Mouse (Mus musculus): ENCODE results near the gene Gpr82. TPM values are rescaled to one million over a fixed set of nuclear protein-coding genes. Genes with fewer than 3 reads are reported as not detected.

The Gpr82 gene
- polyA plus RNA-seq, 1 experiment from 2014 or later = 0.41 TPM

DNA sequence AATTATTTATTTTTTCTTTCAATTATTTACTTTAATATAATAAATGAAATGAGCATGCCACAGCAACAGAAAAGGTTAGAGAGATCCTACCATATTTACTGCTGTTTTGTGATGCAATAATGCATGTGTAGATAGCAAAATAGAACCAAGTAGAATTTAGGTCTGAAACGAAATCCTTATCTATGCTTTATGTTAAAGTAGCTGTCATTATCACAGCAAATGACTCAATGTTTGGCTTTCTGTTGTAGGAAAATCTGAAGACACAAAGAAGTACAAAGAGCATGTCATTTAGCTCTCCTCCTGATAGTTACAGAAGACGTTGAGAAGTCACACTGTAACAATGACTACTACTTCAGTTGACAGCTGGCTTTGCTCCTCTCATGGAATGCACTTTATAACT is 22.3 kb upstream of the Gpr82 start:
- Histone ChIP-seq H3K9me3 (ENCODE audit: control insufficient read depth, low read length) (no peaks in the 10 kb centered on the region), H3K9ac (ENCODE audit: low read length) (no peak overlapping the region), H3K4me2 (ENCODE audit: low read depth, severe bottlenecking) (no peak overlapping the region), H3K27ac (replicated peaks; ENCODE audit: low read depth, low read length) (no peak overlapping the region), H3K27me3 (ENCODE audit: control insufficient read depth, insufficient read depth, low read length) (no peaks in the 10 kb centered on the region), H3K36me3 (ENCODE audit: control insufficient read depth, insufficient read depth, low read length) (no peaks in the 10 kb centered on the region), H3K4me3 (ENCODE audit: low read depth, low read length) (no peak overlapping the region), H3K4me1 (ENCODE audit: control insufficient read depth, insufficient read depth, low read length) (no peaks in the 10 kb centered on the region)
- 83% methylated on average over 2 of the region's 2 CpGs for WGBS
- DNase-seq (ENCODE audit: low spot score) (no peak), ATAC-seq (ENCODE audit: insufficient number of reproducible peaks, low FRiP score, low TSS enrichment, low read depth) (no peak)

DNA sequence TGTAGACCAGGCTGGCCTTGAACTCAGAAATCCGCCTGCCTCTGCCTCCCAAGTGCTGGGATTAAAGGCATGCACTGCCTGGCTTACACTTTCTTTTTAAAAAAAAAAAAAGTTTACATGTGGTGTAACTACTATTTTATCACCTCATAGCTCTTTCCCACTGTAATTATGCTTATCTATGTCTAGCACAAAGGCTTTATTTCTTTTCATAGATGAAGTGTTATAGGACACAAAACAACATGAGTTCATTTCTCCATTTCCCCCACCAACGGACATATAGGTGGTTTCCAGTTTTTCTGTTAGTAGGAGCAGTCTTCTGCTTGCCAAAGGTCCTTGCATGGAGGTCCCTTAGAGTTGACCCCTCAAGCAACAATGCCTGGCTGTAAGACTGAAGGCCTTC is 9.3 kb upstream of the Gpr82 start:
- WGBS = 69% methylated on average over 2 of the region's 2 CpGs
- Histone ChIP-seq H3K36me3 (ENCODE audit: control insufficient read depth, insufficient read depth, low read length) (no peaks in the 10 kb centered on the region), H3K9ac (ENCODE audit: low read length) (no peak overlapping the region), H3K27me3 (ENCODE audit: control insufficient read depth, insufficient read depth, low read length) (no peaks in the 10 kb centered on the region), H3K4me3 (ENCODE audit: low read depth, low read length) (no peak overlapping the region), H3K4me2 (ENCODE audit: low read depth, severe bottlenecking) (no peak overlapping the region), H3K27ac (replicated peaks; ENCODE audit: low read depth, low read length) (no peak overlapping the region), H3K9me3 (ENCODE audit: control insufficient read depth, low read length) (no peaks in the 10 kb centered on the region), H3K4me1 (ENCODE audit: control insufficient read depth, insufficient read depth, low read length) (no peaks in the 10 kb centered on the region)
- ATAC-seq (ENCODE audit: insufficient number of reproducible peaks, low FRiP score, low TSS enrichment, low read depth) (no peak), DNase-seq (ENCODE audit: low spot score) (no peak)

DNA sequence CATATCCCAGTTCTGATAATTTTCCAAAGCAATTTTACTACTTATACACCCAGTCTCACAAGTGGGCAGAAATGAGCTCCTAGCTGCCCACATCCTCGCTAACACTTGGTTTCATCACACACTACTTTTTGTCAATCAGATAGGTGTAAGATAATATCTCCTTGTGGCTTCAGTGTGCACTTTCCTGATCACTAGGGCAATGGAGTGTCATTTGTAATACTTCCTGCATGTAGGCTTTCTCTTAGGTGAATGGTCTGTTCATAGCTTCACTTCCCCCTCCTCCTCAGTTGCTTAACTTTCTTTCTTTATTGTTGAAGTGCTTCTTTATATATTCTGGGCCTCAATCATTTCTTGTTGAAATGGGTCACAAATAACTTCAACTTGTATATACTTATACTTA is 8.9 kb upstream of the Gpr82 start:
- Histone ChIP-seq H3K9me3 (ENCODE audit: control insufficient read depth, low read length) (no peaks in the 10 kb centered on the region), H3K9ac (ENCODE audit: low read length) (no peak overlapping the region), H3K36me3 (ENCODE audit: control insufficient read depth, insufficient read depth, low read length) (no peaks in the 10 kb centered on the region), H3K4me3 (ENCODE audit: low read depth, low read length) (no peak overlapping the region), H3K27me3 (ENCODE audit: control insufficient read depth, insufficient read depth, low read length) (no peaks in the 10 kb centered on the region), H3K4me2 (ENCODE audit: low read depth, severe bottlenecking) (no peak overlapping the region), H3K4me1 (ENCODE audit: control insufficient read depth, insufficient read depth, low read length) (no peaks in the 10 kb centered on the region), H3K27ac (replicated peaks; ENCODE audit: low read depth, low read length) (no peak overlapping the region)
- DNase-seq (ENCODE audit: low spot score) = no peak
- ATAC-seq (ENCODE audit: insufficient number of reproducible peaks, low FRiP score, low TSS enrichment, low read depth) = no peak
- WGBS = 100% methylated on average over 1 of the region's 1 CpGs

DNA sequence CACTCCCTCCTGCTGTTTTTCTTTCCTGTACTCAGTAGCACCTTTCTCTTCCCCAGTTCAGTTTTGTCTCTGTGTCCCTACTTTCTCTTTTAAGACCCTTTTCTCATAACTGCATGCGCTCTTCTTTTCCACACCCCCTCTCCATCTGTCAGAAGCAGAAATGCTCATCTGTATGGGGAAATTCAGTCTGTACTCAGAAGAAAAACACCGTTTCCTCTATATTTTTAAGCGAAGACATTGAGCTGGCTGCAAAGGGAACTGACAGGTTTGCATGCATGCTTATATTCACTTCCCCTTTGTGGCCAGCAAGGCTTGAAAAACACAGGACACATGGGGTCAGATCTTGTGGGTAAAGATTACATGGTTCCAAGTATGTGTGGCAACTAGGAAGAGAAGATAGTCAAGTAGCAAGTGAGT is 6.2 kb upstream of the Gpr82 start:
- H3K27ac ChIP-seq (replicated peaks; ENCODE audit: low read depth, low read length) = no peak overlapping the region
- no peak overlapping the region for H3K9ac ChIP-seq (ENCODE audit: low read length)
- no peaks in the 10 kb centered on the region for H3K9me3 ChIP-seq (ENCODE audit: control insufficient read depth, low read length)
- no peak overlapping the region for H3K4me3 ChIP-seq (ENCODE audit: low read depth, low read length)
- H3K4me2 ChIP-seq (ENCODE audit: low read depth, severe bottlenecking) = no peak overlapping the region
- no peaks in the 10 kb centered on the region for H3K36me3 ChIP-seq (ENCODE audit: control insufficient read depth, insufficient read depth, low read length)
- H3K27me3 ChIP-seq (ENCODE audit: control insufficient read depth, insufficient read depth, low read length) = no peaks in the 10 kb centered on the region
- H3K4me1 ChIP-seq (ENCODE audit: control insufficient read depth, insufficient read depth, low read length) = no peaks in the 10 kb centered on the region
- ATAC-seq (ENCODE audit: insufficient number of reproducible peaks, low FRiP score, low TSS enrichment, low read depth) = no peak
- DNase-seq (ENCODE audit: low spot score) = no peak
- 88% methylated on average over 3 of the region's 3 CpGs for WGBS

DNA sequence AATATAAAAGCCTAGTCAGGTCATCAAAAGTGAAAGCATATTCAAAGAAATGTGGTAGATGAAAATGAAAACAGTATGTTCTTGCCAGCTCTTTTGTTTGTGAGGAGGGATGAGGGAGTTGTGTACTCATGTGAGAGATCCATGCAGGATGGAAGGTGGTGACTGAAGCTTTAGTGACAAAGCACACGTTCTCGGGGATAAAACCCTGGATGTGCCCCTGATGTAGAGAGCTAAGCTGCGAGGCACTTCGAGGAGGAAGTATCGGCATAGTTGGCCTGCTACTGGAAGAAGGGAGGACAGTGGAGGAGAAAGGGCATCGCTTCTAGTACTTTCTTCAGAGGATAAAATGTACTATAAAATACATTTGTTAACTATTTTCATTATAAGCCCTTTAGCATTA is 5.3 kb upstream of the Gpr82 start:
- H3K27ac ChIP-seq (replicated peaks; ENCODE audit: low read depth, low read length) = no peak overlapping the region
- no peaks in the 10 kb centered on the region for H3K9me3 ChIP-seq (ENCODE audit: control insufficient read depth, low read length)
- H3K4me1 ChIP-seq (ENCODE audit: control insufficient read depth, insufficient read depth, low read length) = no peaks in the 10 kb centered on the region
- H3K4me2 ChIP-seq (ENCODE audit: low read depth, severe bottlenecking) = no peak overlapping the region
- no peak for DNase-seq (ENCODE audit: low spot score)
- no peaks in the 10 kb centered on the region for H3K27me3 ChIP-seq (ENCODE audit: control insufficient read depth, insufficient read depth, low read length)
- H3K36me3 ChIP-seq (ENCODE audit: control insufficient read depth, insufficient read depth, low read length) = no peaks in the 10 kb centered on the region
- WGBS = 86% methylated on average over 6 of the region's 6 CpGs
- H3K9ac ChIP-seq (ENCODE audit: low read length) = no peak overlapping the region
- H3K4me3 ChIP-seq (ENCODE audit: low read depth, low read length) = no peak overlapping the region
- ATAC-seq (ENCODE audit: insufficient number of reproducible peaks, low FRiP score, low TSS enrichment, low read depth) = no peak

DNA sequence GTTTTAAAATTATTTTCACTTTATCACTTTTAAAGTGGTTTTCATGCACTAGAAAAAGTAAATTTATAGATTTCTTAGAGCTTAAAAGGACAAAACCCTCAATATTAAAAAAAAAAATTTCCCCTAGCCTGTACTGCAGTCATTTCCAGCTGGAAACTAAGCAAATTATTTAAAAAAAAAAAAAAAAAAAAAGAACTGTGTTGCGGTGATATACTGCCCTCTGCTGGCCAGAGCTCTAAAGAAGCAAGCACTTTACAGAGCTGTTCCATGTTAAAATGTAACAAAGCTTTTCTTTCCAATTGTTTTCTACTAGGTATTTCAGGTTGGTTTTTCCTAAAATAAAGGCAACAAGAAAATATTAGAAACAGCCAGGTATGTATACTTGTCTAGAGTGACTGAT is 4.4 kb upstream of the Gpr82 start:
- 9% methylated on average over 1 of the region's 1 CpGs for WGBS
- Histone ChIP-seq H3K36me3 (ENCODE audit: control insufficient read depth, insufficient read depth, low read length) (no peaks in the 10 kb centered on the region), H3K4me1 (ENCODE audit: control insufficient read depth, insufficient read depth, low read length) (no peaks in the 10 kb centered on the region), H3K9me3 (ENCODE audit: control insufficient read depth, low read length) (no peaks in the 10 kb centered on the region), H3K4me2 (ENCODE audit: low read depth, severe bottlenecking) (no peak overlapping the region), H3K9ac (ENCODE audit: low read length) (no peak overlapping the region), H3K27ac (replicated peaks; ENCODE audit: low read depth, low read length) (no peak overlapping the region), H3K27me3 (ENCODE audit: control insufficient read depth, insufficient read depth, low read length) (no peaks in the 10 kb centered on the region), H3K4me3 (ENCODE audit: low read depth, low read length) (no peak overlapping the region)
- DNase-seq (ENCODE audit: low spot score) (peak; percentile 44), ATAC-seq (ENCODE audit: insufficient number of reproducible peaks, low FRiP score, low TSS enrichment, low read depth) (no peak)

DNA sequence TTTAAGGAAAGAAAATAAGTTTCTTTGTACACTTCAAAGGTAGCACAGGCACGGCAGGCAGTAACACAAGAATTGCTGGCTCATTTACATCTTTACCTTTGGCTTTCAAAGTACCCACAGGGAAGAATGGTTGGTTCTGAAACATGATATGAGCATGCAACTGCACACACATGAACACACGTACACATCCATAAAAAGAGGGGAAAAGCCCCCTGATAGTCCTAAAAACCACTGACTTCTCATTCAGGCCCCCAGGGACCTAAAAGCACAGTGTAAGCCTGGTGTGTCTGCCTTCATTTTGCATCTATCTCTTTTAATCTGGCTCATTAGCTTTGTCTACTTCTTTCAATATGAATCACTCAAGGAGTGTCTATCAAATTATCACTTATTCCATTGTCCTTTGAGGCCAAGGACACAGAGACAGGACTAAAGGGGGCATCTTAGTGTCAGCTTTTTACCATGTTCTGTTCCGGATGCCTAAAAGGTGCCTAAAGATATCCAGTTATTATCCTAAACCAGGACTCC is 2.5 kb upstream of the Gpr82 start:
- Histone ChIP-seq H3K27ac (replicated peaks; ENCODE audit: low read depth, low read length) (no peak overlapping the region), H3K27me3 (ENCODE audit: control insufficient read depth, insufficient read depth, low read length) (no peaks in the 10 kb centered on the region), H3K4me2 (ENCODE audit: low read depth, severe bottlenecking) (no peak overlapping the region), H3K36me3 (ENCODE audit: control insufficient read depth, insufficient read depth, low read length) (no peaks in the 10 kb centered on the region), H3K9ac (ENCODE audit: low read length) (no peak overlapping the region), H3K4me3 (ENCODE audit: low read depth, low read length) (no peak overlapping the region), H3K4me1 (ENCODE audit: control insufficient read depth, insufficient read depth, low read length) (no peaks in the 10 kb centered on the region), H3K9me3 (ENCODE audit: control insufficient read depth, low read length) (no peaks in the 10 kb centered on the region)
- WGBS = 73% methylated on average over 3 of the region's 3 CpGs
- DNase-seq (ENCODE audit: low spot score) (no peak), ATAC-seq (ENCODE audit: insufficient number of reproducible peaks, low FRiP score, low TSS enrichment, low read depth) (no peak)

DNA sequence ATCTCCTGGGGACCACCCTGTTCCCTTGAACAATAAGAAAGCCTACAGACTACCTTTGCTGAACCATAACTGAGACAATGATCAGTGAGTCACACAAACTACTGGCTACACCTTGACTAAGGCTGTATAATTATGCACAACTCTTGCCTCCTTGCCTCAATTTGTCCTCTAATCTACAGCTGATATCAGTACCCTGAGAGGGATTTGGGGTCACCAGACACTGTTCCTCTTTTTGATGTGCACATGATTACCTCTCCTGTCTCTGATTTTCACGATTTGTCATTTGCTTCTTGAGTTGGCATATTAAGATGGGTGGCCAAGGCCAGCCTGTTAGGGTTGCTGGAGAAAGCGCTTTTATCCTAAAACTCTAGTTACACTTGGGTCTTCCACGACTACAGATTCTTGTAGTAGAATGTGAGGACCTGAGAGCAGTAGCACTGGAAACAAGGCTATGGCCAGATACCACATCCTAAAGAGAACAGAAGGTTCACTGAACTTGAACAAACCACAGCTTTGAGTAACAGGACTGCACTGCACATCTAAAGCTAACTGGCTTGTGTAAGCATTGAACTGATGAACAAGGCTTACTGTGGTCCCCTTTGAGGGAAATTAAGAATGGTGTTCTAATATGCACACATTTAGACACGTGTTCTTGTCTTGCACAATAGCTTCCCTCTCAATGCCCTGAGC is 1.8 kb upstream of the Gpr82 start:
- H3K4me2 ChIP-seq (ENCODE audit: low read depth, severe bottlenecking) = no peak overlapping the region
- no peaks in the 10 kb centered on the region for H3K27me3 ChIP-seq (ENCODE audit: control insufficient read depth, insufficient read depth, low read length)
- no peaks in the 10 kb centered on the region for H3K4me1 ChIP-seq (ENCODE audit: control insufficient read depth, insufficient read depth, low read length)
- H3K9ac ChIP-seq (ENCODE audit: low read length) = no peak overlapping the region
- H3K36me3 ChIP-seq (ENCODE audit: control insufficient read depth, insufficient read depth, low read length) = no peaks in the 10 kb centered on the region
- H3K27ac ChIP-seq (replicated peaks; ENCODE audit: low read depth, low read length) = no peak overlapping the region
- 82% methylated on average over 4 of the region's 4 CpGs for WGBS
- no peaks in the 10 kb centered on the region for H3K9me3 ChIP-seq (ENCODE audit: control insufficient read depth, low read length)
- no peak overlapping the region for H3K4me3 ChIP-seq (ENCODE audit: low read depth, low read length)
- ATAC-seq (ENCODE audit: insufficient number of reproducible peaks, low FRiP score, low TSS enrichment, low read depth) (no peak), DNase-seq (ENCODE audit: low spot score) (no peak)

DNA sequence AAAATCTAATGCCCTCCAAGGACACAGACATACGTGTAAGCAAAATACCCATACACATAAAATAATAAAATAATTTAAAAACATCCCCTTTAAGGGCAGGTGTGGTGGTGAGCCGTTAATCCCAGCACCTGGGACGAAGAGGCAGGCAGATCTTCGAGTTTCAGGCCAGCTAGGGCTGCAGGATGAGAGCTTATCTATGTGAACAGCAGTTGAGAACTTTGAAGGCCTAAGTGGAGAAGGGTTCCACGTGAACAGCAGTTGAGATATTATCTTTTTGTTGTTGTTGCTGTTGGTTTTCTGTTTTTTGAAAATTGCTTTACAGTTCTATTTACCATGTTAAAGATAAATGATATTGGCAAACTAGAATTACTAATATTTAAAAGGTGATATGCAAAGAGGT is 7.7 kb downstream of the Gpr82 start:
- DNase-seq (ENCODE audit: low spot score) (no peak), ATAC-seq (ENCODE audit: insufficient number of reproducible peaks, low FRiP score, low TSS enrichment, low read depth) (no peak)
- Histone ChIP-seq H3K4me1 (ENCODE audit: control insufficient read depth, insufficient read depth, low read length) (no peaks in the 10 kb centered on the region), H3K36me3 (ENCODE audit: control insufficient read depth, insufficient read depth, low read length) (no peaks in the 10 kb centered on the region), H3K27me3 (ENCODE audit: control insufficient read depth, insufficient read depth, low read length) (no peaks in the 10 kb centered on the region), H3K27ac (replicated peaks; ENCODE audit: low read depth, low read length) (no peak overlapping the region), H3K4me3 (ENCODE audit: low read depth, low read length) (no peak overlapping the region), H3K9ac (ENCODE audit: low read length) (no peak overlapping the region), H3K9me3 (ENCODE audit: control insufficient read depth, low read length) (no peaks in the 10 kb centered on the region), H3K4me2 (ENCODE audit: low read depth, severe bottlenecking) (no peak overlapping the region)
- WGBS = 83% methylated on average over 5 of the region's 5 CpGs
